Mouse (Mus musculus): ENCODE measurements around the gene Cort.
"Not testable (repeated sequence)": the region's sequence is repeated elsewhere in the genome, so short reads cannot be mapped to it uniquely, and the experiment has no call there.

The Cort gene

GRCm38 (mm10) chr4:149147528-149147927, 21.0 kb upstream of the Cort start:
- in situ Hi-C loops (cut with MseI, MboI) = no loop called here

- in situ Hi-C loops (cut with MseI, MboI) = no loop called here
These were observed 18.6 kb upstream of the Cort start for GRCm38 (mm10) chr4:149145151-149145550.

GRCm38 (mm10) chr4:149144459-149144858, 17.9 kb upstream of the Cort start:
- in situ Hi-C loops (cut with MseI, MboI) = no loop called here

- in situ Hi-C loops (cut with MseI, MboI) = no loop called here
These were observed 17.0 kb upstream of the Cort start for GRCm38 (mm10) chr4:149143594-149143993.

GRCm38 (mm10) chr4:149138515-149138914, 12.0 kb upstream of the Cort start:
- in situ Hi-C loops (cut with MseI, MboI) = no loop called here

- in situ Hi-C loops (cut with MseI, MboI) = no loop called here
These were observed 10.6 kb upstream of the Cort start, which contains the start of gene Cenps for GRCm38 (mm10) chr4:149136982-149137770. Gene Cenps, minus strand, starts transcription at chr4:149137629.

- in situ Hi-C loops (cut with MseI, MboI) = no loop called here
These were observed 9.7 kb upstream of the Cort start for GRCm38 (mm10) chr4:149136116-149136850.

- in situ Hi-C loops (cut with MseI, MboI) = no loop called here
These were observed 6.8 kb upstream of the Cort start for GRCm38 (mm10) chr4:149133395-149133794.

- in situ Hi-C loops (cut with MseI, MboI) = no loop called here
These were observed 5.4 kb upstream of the Cort start for GRCm38 (mm10) chr4:149131789-149132565.

- in situ Hi-C loops (cut with MseI, MboI) = no loop called here
These were observed 4.6 kb upstream of the Cort start for GRCm38 (mm10) chr4:149131021-149131752.

- in situ Hi-C loops (cut with MseI, MboI) = no loop called here
These were observed 1.9 kb upstream of the Cort start for GRCm38 (mm10) chr4:149128467-149128866.

- in situ Hi-C loops (cut with MseI, MboI) = no loop called here
These were observed 451 bp downstream of the Cort start for GRCm38 (mm10) chr4:149126115-149126509.

GRCm38 (mm10) chr4:149125341-149126114, 1.0 kb downstream of the Cort start:
- in situ Hi-C loops (cut with MseI, MboI) = no loop called here

GRCm38 (mm10) chr4:149123432-149123831, 3.1 kb downstream of the Cort start:
- in situ Hi-C loops (cut with MseI, MboI) = no loop called here

- in situ Hi-C loops (cut with MseI, MboI) = not testable (repeated sequence)
These were observed 6.5 kb downstream of the Cort start for GRCm38 (mm10) chr4:149119978-149120562.

- in situ Hi-C loops (cut with MseI, MboI) = no loop called here
These were observed 22.5 kb downstream of the Cort start, which contains the start of gene Dffa for GRCm38 (mm10) chr4:149103875-149104561. Gene Dffa, plus strand, starts transcription at chr4:149104146.

GRCm38 (mm10) chr4:149101456-149101855, 25.1 kb downstream of the Cort start:
- in situ Hi-C loops (cut with MseI, MboI) = no loop called here

- in situ Hi-C loops (cut with MseI, MboI) = not testable (repeated sequence)
These were observed 26.1 kb downstream of the Cort start for GRCm38 (mm10) chr4:149100449-149100848.

- in situ Hi-C loops (cut with MseI, MboI) = no loop called here
These were observed 27.1 kb downstream of the Cort start, which contains the start of gene Pex14 for GRCm38 (mm10) chr4:149099369-149100017. Gene Pex14, minus strand, starts transcription at chr4:149099876.
